Mouse (Mus musculus) right cerebral cortex, postnatal 14 days (tissue): Measurements from ENCODE around the gene Olfr46.
"Not testable (repeated sequence)": the region's sequence is repeated elsewhere in the genome, so short reads cannot be mapped to it uniquely, and the experiment has no call there.

Experiments used
- DNase-seq: peaks from one replicate; pipeline ENCODE4 v3.0.0; 2022

The Olfr46 gene

DNA sequence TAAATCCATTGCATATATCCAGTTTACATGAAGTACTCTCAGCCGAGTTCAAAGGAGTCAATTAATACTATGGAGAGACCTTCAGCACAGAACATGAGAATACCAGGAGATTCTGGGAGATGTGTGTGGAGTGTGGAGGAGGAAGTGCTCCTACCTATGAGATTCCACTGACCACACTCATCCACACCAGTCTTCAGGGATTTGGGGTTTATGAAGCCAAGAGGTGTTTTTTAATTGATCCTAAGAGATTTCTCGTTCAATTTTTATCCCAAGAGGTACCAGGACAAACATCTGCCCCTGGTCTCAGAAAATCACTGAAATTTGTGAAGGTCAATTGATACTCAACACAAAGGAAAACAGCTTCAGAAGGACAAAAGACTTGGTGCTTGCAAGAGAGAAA is at the start of gene Olfr46:
Gene Olfr46, plus strand, starts transcription at position 301 of the 400 bp plus-strand sequence.
- DNase-seq, result not testable (repeated sequence)

GRCm38 (mm10) chr7:140567586-140567985 is 33.5 kb upstream of the Olfr46 start, which contains the start of gene Olfr538:
Gene Olfr538, plus strand, starts transcription at chr7:140567886.
- DNase-seq, result no peak

- not testable (repeated sequence) for DNase-seq
Measured at GRCm38 (mm10) chr7:140628670-140629069, 27.6 kb downstream of the Olfr46 start, which contains the start of gene Olfr61. Gene Olfr61, plus strand, starts transcription at chr7:140628970.

DNA sequence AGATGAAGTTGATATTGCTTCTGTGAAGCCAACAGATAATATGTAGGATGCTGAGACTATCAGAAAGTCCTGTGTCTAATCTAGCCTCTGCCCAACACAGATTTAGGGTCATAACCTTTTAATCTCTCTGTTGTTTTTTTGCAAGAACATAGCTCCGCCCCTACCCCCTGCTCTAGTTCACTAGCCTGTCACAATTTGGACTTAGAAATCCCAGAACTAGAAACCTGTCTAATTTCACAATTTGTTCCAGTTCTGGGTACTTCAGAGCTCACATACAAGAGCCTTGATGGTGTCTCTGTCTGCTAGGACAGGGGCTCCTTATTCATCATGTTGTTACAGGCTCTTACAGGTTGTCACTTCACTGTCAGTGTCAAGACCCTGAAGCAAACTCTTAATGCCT is 29.5 kb downstream of the Olfr46 start:
- no peak for DNase-seq

DNA sequence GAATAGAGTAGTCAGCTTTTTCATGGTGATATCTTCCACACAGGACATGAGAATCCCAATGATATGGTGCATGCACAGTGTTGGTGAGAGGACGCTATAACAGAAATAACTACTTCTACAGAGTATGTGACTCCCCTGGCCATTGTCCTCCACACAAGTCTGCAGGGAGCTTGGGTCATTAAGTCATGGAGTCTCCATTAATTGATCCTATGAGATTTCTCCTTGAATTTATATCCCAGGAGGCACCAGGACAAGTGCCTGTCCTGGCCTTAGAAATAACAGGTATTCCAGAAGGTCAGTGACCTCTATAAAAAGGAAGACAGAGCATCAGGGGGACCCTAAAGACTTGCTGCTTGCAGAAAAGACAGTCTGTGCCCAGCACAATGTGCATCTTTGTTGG is 45.1 kb downstream of the Olfr46 start, which contains the start of gene Olfr53:
Gene Olfr53, plus strand, starts transcription at position 301 of the 400 bp plus-strand sequence.
- DNase-seq, result no peak

DNA sequence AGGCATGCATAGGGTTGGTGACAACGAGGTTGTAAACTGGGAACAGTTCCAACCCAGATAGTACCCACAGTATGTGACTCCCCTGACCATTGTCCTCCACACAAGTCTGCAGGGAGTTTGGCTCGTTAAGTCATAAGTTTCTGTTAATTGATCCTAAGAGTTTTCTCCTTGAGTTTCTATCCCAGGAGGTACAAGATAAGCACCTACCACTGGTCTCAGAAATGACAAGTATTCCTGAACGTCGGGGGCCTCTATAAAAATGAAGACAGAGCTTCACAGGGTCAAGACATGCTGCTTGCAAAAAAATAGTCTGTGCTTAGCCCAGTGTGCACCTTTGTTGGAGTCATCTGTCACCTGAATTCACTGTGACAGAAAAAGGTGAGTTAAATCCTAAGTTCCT is 58.6 kb downstream of the Olfr46 start, which contains the start of gene Olfr539:
Gene Olfr539, plus strand, starts transcription at position 301 of the 400 bp plus-strand sequence.
- DNase-seq, result no peak
